Mouse (Mus musculus): Measurements from ENCODE around the gene Gpr65. TPM values are rescaled to one million over a fixed set of nuclear protein-coding genes. Genes with fewer than 3 reads are reported as not detected.
"Not testable (repeated sequence)": the region's sequence is repeated elsewhere in the genome, so short reads cannot be mapped to it uniquely, and the experiment has no call there.

Gpr65 gene
- polyA plus RNA-seq, 1 experiment from 2014 or later: 2.6 TPM

DNA sequence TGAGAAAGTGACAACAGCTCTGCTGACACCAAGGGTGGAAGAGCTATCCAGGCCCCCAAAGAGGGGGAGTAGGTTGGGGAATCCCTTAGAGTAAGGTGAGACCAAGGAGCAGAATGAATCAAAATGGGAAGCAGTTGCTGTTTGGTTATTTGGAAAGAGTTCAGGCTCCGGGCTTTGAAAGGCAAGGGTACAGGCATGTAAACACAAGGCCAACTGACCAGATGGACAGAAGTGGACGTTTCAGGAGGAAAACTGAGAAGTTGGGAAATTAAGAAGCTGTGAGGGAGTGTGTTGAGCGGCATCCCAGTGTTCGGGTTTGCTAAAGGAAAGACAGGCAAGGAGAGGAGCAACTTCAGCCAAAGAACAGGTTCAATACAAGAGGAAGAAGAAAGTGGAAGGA lies 54.0 kb downstream of the Gpr65 start:
- 52% methylated on average over 4 of the region's 4 CpGs for WGBS (ENCODE audit: insufficient replicate concordance)
- Histone ChIP-seq H3K36me3 (no peaks in the 10 kb centered on the region), H3K27me3 (no peaks in the 10 kb centered on the region), H3K27ac (no peak overlapping the region), H3K4me3 (replicated peaks) (no peak overlapping the region), H3K9ac (no peak overlapping the region), H3K9me3 (replicated peaks) (no peaks in the 10 kb centered on the region), H3K4me1 (replicated peaks) (no peaks in the 10 kb centered on the region), H3K4me2 (no peak overlapping the region)
- ATAC-seq (ENCODE audit: low read depth) (no peak), DNase-seq (no peak)

DNA sequence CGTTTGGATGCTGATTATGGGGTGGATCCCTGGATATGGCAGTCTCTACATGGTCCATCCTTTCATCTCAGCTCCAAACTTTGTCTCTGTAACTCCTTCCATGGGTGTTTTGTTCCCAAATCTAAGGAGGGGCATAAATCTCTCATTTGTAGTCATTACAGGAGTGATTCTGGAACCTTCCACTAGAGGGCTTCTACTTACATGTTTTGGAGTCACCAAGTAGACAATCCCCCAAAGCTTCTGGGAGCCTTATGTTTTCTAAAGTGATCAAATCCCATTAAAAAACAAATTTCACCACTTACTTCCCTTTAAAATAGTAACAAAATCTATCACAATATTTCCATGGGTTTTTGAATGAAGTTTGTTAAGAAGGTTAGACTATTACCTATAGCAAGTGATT lies 55.7 kb downstream of the Gpr65 start:
- not testable (repeated sequence) for H3K4me3 ChIP-seq (replicated peaks); DNase-seq; ATAC-seq (ENCODE audit: low read depth); H3K36me3 ChIP-seq; H3K4me1 ChIP-seq (replicated peaks); H3K9me3 ChIP-seq (replicated peaks); H3K9ac ChIP-seq; H3K27ac ChIP-seq; H3K4me2 ChIP-seq; H3K27me3 ChIP-seq
- no CpG with 5 or more reads among the region's 1 CpGs for WGBS (ENCODE audit: insufficient replicate concordance)

Other genes starting within 250 kb of the Gpr65 start
- 2.1 and 2.5 TPM in 2 replicates for gene Galc, start 9.2 kb upstream of the Gpr65 start, polyA plus RNA-seq (2015; fragmentation: Nextera tagmentation; extraction: Ambion mirVana)

Measured in liver, embryonic 13.5 days (tissue).